Mouse (Mus musculus) embryonic facial prominence, embryonic 13.5 days (tissue): ENCODE results near the gene Inpp5d. TPM values are rescaled to one million over a fixed set of nuclear protein-coding genes. Genes with fewer than 3 reads are reported as not detected.

Experiments used
- ATAC-seq: fragments of 200-750 bp; cut with Nextera tagmentation; 2 replicates; pipeline ENCODE4 v1.8.0; 2017; ENCODE audit warnings: low read depth; ENCODE audit not compliant: insufficient number of reproducible peaks, insufficient read depth, low FRiP score, low TSS enrichment
- H3K27ac ChIP-seq: fragments of 300-500 bp; sonication (generic); 2 replicates; pipeline ENCODE4 v1.5.1; 2015; ENCODE audit warnings: moderate library complexity, mild to moderate bottlenecking, inconsistent platforms
- H3K27me3 ChIP-seq: fragments of 300-500 bp; sonication (generic); 2 replicates; pipeline ENCODE4 v1.6.1; 2015; ENCODE audit warnings: mild to moderate bottlenecking, inconsistent platforms
- H3K36me3 ChIP-seq: fragments of 300-500 bp; sonication (generic); 2 replicates; pipeline ENCODE4 v1.6.1; 2015; ENCODE audit warnings: mild to moderate bottlenecking, inconsistent platforms
- H3K4me1 ChIP-seq: fragments of 300-500 bp; sonication (generic); 2 replicates; pipeline ENCODE4 v1.6.1; 2015; ENCODE audit warnings: inconsistent platforms
- H3K4me2 ChIP-seq: fragments of 300-500 bp; sonication (generic); 2 replicates; pipeline ENCODE4 v1.6.1; 2015; ENCODE audit warnings: moderate library complexity, mild to moderate bottlenecking, inconsistent platforms
- H3K4me3 ChIP-seq: fragments of 300-500 bp; sonication (generic); 2 replicates; pipeline ENCODE4 v1.5.1; 2015; ENCODE audit warnings: mild to moderate bottlenecking, inconsistent platforms
- H3K9ac ChIP-seq: fragments of 300-500 bp; sonication (generic); 2 replicates; pipeline ENCODE4 v1.6.1; 2015; ENCODE audit warnings: mild to moderate bottlenecking, inconsistent platforms
- H3K9me3 ChIP-seq: fragments of 300-500 bp; sonication (generic); 2 replicates; pipeline ENCODE4 v1.6.1; 2016; ENCODE audit warnings: inconsistent platforms
- WGBS: fragments of 180-500 bp; shearing (Covaris S2); methylation state at CpG from one replicate; pipeline ENCODE4 v1.1.7; 2015; ENCODE audit warnings: mixed read lengths; 5-methylcytosine and 5-hydroxymethylcytosine counted together
- polyA plus RNA-seq: library from polyadenylated mRNA; unstranded; fragments of >200 nt; fragmentation: Nextera tagmentation; extraction: Ambion mirVana; gene quantifications from 2 replicates; pipeline ENCODE4 v1.2.1, GENCODE M21; 2015

Gene Inpp5d
- polyA plus RNA-seq, 1 experiment from 2014 or later = 3.6 TPM

DNA sequence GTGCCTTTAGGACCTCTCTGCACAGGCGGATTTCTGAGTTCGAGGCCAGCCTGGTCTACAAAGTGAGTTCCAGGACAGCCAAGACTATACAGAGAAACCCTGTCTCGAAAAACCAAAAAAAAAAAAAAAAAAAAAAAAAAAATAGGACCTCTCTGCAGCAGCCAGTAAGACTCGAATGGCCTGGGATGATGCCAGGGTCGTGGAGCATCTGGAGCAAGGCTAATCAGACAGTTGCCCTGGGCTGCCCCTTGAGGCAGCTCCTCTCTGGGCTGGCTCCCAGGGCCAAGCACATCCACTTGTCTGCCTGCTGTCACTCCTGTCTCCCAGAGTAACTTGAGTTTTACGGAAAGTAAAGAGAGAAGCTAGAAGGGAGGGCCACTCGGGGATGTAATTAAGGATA lies 24.9 kb downstream of the Inpp5d start:
- H3K36me3 ChIP-seq = no peaks in the 10 kb centered on the region
- no peak overlapping the region for H3K27ac ChIP-seq
- no peaks in the 10 kb centered on the region for H3K9me3 ChIP-seq
- 58% methylated on average over 7 of the region's 7 CpGs for WGBS
- H3K4me1 ChIP-seq = no peaks in the 10 kb centered on the region
- H3K9ac ChIP-seq = no peak overlapping the region
- ATAC-seq = no peak
- no peak overlapping the region for H3K4me3 ChIP-seq
- H3K4me2 ChIP-seq = no peak overlapping the region
- H3K27me3 ChIP-seq = no peaks in the 10 kb centered on the region

- Histone ChIP-seq H3K36me3 (no peaks in the 10 kb centered on the region), H3K27ac (no peak overlapping the region), H3K9me3 (no peaks in the 10 kb centered on the region), H3K4me3 (no peak overlapping the region), H3K9ac (no peak overlapping the region), H3K27me3 (no peaks in the 10 kb centered on the region), H3K4me2 (no peak overlapping the region), H3K4me1 (no peaks in the 10 kb centered on the region)
- WGBS = 79% methylated on average over 6 of the region's 6 CpGs
- no peak for ATAC-seq
These were observed 25.6 kb downstream of the Inpp5d start for GRCm38 (mm10) chr1:87645748-87646147.

GRCm38 (mm10) chr1:87647820-87648219 lies 27.7 kb downstream of the Inpp5d start:
- no peak for ATAC-seq
- Histone ChIP-seq H3K4me2 (no peak overlapping the region), H3K27ac (no peak overlapping the region), H3K27me3 (no peaks in the 10 kb centered on the region), H3K4me1 (no peaks in the 10 kb centered on the region), H3K9ac (no peak overlapping the region), H3K4me3 (no peak overlapping the region), H3K36me3 (no peaks in the 10 kb centered on the region), H3K9me3 (no peaks in the 10 kb centered on the region)
- WGBS = 76% methylated on average over 1 of the region's 1 CpGs

DNA sequence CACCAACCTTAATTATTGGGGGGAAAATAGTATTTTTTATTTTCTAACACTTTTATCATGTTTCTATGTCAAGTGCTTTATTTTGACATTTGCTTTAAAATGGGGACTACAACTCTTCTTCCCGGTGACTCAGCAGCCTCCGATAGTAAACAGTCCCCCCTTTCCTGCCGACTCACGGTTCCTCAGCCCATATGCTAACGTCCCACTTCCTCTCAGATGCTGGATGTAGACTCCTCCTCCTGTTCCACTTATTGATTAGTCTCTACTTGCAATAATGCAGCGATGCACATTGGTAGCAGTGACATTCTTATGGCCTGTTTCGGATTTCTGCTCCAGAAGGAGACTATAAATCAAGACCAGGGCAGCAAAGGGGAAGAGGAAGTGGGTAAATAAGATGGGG lies 28.5 kb downstream of the Inpp5d start:
- Histone ChIP-seq H3K27me3 (no peaks in the 10 kb centered on the region), H3K4me2 (no peak overlapping the region), H3K9ac (no peak overlapping the region), H3K36me3 (no peaks in the 10 kb centered on the region), H3K9me3 (no peaks in the 10 kb centered on the region), H3K4me1 (no peaks in the 10 kb centered on the region), H3K4me3 (no peak overlapping the region), H3K27ac (no peak overlapping the region)
- ATAC-seq = no peak
- 59% methylated on average over 7 of the region's 7 CpGs for WGBS

GRCm38 (mm10) chr1:87649219-87649805 lies 29.2 kb downstream of the Inpp5d start:
- no peak for ATAC-seq
- H3K4me1 ChIP-seq = no peaks in the 10 kb centered on the region
- no peak overlapping the region for H3K9ac ChIP-seq
- H3K9me3 ChIP-seq = no peaks in the 10 kb centered on the region
- no peak overlapping the region for H3K4me2 ChIP-seq
- no peaks in the 10 kb centered on the region for H3K27me3 ChIP-seq
- no peak overlapping the region for H3K27ac ChIP-seq
- 74% methylated on average over 4 of the region's 4 CpGs for WGBS
- H3K4me3 ChIP-seq = no peak overlapping the region
- H3K36me3 ChIP-seq = no peaks in the 10 kb centered on the region

- Histone ChIP-seq H3K4me3 (no peak overlapping the region), H3K27ac (no peak overlapping the region), H3K4me1 (no peaks in the 10 kb centered on the region), H3K36me3 (no peaks in the 10 kb centered on the region), H3K9me3 (no peaks in the 10 kb centered on the region), H3K4me2 (no peak overlapping the region), H3K9ac (no peak overlapping the region), H3K27me3 (no peaks in the 10 kb centered on the region)
- WGBS = 88% methylated on average over 8 of the region's 8 CpGs
- ATAC-seq = no peak
These were observed 29.9 kb downstream of the Inpp5d start for GRCm38 (mm10) chr1:87649958-87650474.

DNA sequence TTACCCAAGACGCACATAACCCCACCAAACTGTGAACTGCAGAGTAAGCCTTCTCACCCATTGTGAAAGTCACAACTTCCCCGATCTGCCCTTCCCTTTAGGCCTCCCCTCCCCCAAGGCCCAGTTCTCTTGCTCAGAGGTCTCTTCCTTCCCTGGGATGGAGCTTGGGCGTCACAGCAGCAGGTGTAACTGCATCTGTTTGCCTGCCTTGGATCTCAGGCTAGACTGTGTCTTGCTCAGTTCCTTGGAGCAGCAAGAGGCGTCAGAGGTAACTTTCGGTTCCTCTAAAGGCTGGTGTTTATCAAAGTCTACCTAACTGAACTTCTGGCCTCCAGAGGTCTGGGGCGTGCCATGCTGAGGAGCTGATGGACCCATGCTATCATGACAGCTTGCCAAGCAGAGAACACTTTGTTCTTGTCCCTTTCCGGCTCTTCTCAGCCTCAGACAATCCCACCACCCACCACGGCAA lies 30.5 kb downstream of the Inpp5d start:
- Histone ChIP-seq H3K27ac (no peak overlapping the region), H3K27me3 (no peaks in the 10 kb centered on the region), H3K9ac (no peak overlapping the region), H3K4me1 (no peaks in the 10 kb centered on the region), H3K4me2 (no peak overlapping the region), H3K4me3 (no peak overlapping the region), H3K9me3 (no peaks in the 10 kb centered on the region), H3K36me3 (no peaks in the 10 kb centered on the region)
- no peak for ATAC-seq
- WGBS = 77% methylated on average over 8 of the region's 8 CpGs

DNA sequence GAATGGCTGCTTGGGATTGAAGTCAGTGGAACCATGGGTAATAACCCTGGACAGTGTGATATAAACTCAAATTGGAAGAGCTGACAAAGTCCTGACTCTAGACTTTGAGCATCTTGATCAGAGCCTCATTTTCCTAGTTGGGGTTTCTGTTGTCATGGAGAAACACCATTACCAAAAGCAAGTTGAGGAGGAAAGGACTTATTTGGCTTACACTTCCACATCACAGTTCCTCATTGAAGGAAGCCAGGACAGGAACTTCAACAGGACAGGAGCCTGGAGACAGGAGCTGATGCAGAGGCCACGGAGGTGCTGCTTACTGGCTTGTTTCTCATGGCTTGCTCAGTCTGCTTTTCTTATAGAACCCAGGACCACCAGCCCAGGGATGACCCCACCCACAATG lies 31.3 kb downstream of the Inpp5d start:
- Histone ChIP-seq H3K4me3 (no peak overlapping the region), H3K4me1 (no peaks in the 10 kb centered on the region), H3K36me3 (no peaks in the 10 kb centered on the region), H3K4me2 (no peak overlapping the region), H3K9me3 (no peaks in the 10 kb centered on the region), H3K27me3 (no peaks in the 10 kb centered on the region), H3K27ac (no peak overlapping the region), H3K9ac (no peak overlapping the region)
- ATAC-seq = no peak
- 91% methylated on average over 1 of the region's 1 CpGs for WGBS

DNA sequence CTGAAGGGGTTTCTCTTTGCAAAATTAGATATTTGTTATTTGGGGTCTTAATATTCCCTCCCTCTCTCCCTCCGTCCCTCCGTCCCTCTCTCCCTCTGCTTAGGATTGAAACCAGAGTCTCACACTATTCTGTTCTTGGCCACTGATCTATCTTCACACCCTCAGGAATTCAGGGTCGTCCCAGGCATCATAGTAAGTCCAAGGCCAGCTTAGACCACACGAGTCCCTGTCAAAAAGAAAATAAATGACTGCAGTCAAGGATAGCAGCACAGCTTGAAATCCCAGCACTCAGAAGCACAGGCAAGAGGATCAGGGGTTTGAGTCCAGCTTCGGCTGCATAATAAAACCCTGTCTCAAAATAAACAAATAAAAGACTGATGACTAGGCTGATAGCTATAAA lies 35.0 kb downstream of the Inpp5d start:
- H3K27me3 ChIP-seq = no peaks in the 10 kb centered on the region
- WGBS = 67% methylated on average over 5 of the region's 5 CpGs
- no peak for ATAC-seq

DNA sequence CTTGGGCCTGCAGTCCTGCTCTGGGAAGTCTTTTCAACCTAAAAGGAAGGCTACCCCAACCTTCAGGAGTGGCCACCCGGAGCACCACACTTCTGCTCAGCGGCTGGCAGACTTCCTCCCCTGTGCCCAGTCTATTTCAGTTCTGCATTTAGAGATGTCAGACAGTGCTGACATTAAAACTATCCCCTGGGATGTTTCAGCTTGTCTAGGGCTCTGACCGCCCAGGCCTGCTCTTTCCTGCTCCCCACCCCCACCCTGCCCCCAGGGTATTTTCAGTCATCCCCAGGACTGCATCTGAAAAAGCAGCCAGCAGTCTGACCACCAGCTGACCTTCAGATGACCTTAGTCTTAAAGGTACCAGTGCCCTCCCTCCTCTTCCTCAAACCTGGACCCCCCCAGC lies 38.0 kb downstream of the Inpp5d start:
- Histone ChIP-seq H3K9ac (no peak overlapping the region), H3K4me3 (no peak overlapping the region), H3K9me3 (no peaks in the 10 kb centered on the region), H3K36me3 (no peaks in the 10 kb centered on the region), H3K4me2 (no peak overlapping the region), H3K27me3 (no peaks in the 10 kb centered on the region), H3K4me1 (no peaks in the 10 kb centered on the region), H3K27ac (no peak overlapping the region)
- ATAC-seq = no peak
- 40% methylated on average over 3 of the region's 3 CpGs for WGBS

More for the DNA sequence above, 35.0 kb downstream of the Inpp5d start:
- Histone ChIP-seq H3K27ac (no peak overlapping the region), H3K9ac (no peak overlapping the region), H3K36me3 (no peaks in the 10 kb centered on the region), H3K4me1 (no peaks in the 10 kb centered on the region), H3K4me3 (no peak overlapping the region), H3K9me3 (no peaks in the 10 kb centered on the region), H3K4me2 (no peak overlapping the region)

GRCm38 (mm10) chr1:87658485-87658884 lies 38.4 kb downstream of the Inpp5d start:
- Histone ChIP-seq H3K4me3 (no peak overlapping the region), H3K9me3 (no peaks in the 10 kb centered on the region), H3K9ac (no peak overlapping the region), H3K36me3 (no peaks in the 10 kb centered on the region), H3K4me2 (no peak overlapping the region), H3K27ac (no peak overlapping the region), H3K4me1 (no peaks in the 10 kb centered on the region), H3K27me3 (no peaks in the 10 kb centered on the region)
- ATAC-seq = no peak
- WGBS = 84% methylated on average over 2 of the region's 2 CpGs

- Histone ChIP-seq H3K27ac (no peak overlapping the region), H3K4me1 (no peaks in the 10 kb centered on the region)
These were observed 39.0 kb downstream of the Inpp5d start for GRCm38 (mm10) chr1:87658937-87659617.

More at GRCm38 (mm10) chr1:87658937-87659617, 39.0 kb downstream of the Inpp5d start:
- Histone ChIP-seq H3K27me3 (no peaks in the 10 kb centered on the region), H3K9me3 (no peaks in the 10 kb centered on the region), H3K36me3 (no peaks in the 10 kb centered on the region), H3K4me3 (no peak overlapping the region), H3K9ac (no peak overlapping the region), H3K4me2 (no peak overlapping the region)
- WGBS = 74% methylated on average over 8 of the region's 8 CpGs
- ATAC-seq = no peak
